Mouse (Mus musculus) G1E (cell line): ENCODE measurements around the gene Gfod1. TPM values are rescaled to one million over a fixed set of nuclear protein-coding genes. Genes with fewer than 3 reads are reported as not detected.

Experiments
- ATAC-seq: 2 replicates; pipeline ENCODE4 v1.8.0; 2016; ENCODE audit warnings: mild to moderate bottlenecking; ENCODE audit not compliant: insufficient number of reproducible peaks, poor library complexity, low FRiP score, severe bottlenecking; ENCODE audit errors: extremely low read depth
- DNase-seq: peaks from one replicate; pipeline ENCODE4 v3.0.0; 2012; ENCODE audit warnings: low spot score
- H3K27me3 ChIP-seq: 2 replicates; pipeline ENCODE4 v1.6.1; 2012; ENCODE audit warnings: mild to moderate bottlenecking, low read length, inconsistent platforms; ENCODE audit not compliant: insufficient read depth
- H3K36me3 ChIP-seq: replicated peaks from 2 replicates; pipeline ENCODE3; 2012; ENCODE audit warnings: mild to moderate bottlenecking, inconsistent platforms
- H3K4me1 ChIP-seq: 2 replicates; pipeline ENCODE4 v1.6.1; 2012; ENCODE audit warnings: low read depth, low read length, inconsistent platforms, mixed read lengths; ENCODE audit not compliant: insufficient read depth
- H3K4me3 ChIP-seq: 2 replicates; pipeline ENCODE4 v1.5.1; 2012; ENCODE audit warnings: low read depth, mild to moderate bottlenecking, inconsistent platforms, low read length, moderate library complexity, mixed read lengths
- H3K9me3 ChIP-seq: replicated peaks from 2 replicates; pipeline ENCODE4 v1.6.1; 2012; ENCODE audit warnings: inconsistent platforms
- CTCF ChIP-seq: IDR thresholded peaks from 2 replicates; pipeline ENCODE4 v1.5.1; 2012; ENCODE audit warnings: low read depth, low read length, inconsistent platforms, mixed read lengths
- GATA1 ChIP-seq: IDR thresholded peaks from 2 replicates; pipeline ENCODE4 v1.6.1; 2012; ENCODE audit warnings: borderline replicate concordance, low read length, inconsistent platforms, mixed read lengths
- GATA2 ChIP-seq: IDR thresholded peaks from 2 replicates; pipeline ENCODE4 v1.6.1; 2012; ENCODE audit warnings: low read depth, low read length, inconsistent platforms, borderline replicate concordance
- POLR2AphosphoS5 ChIP-seq: IDR thresholded peaks from 2 replicates; pipeline ENCODE4 v1.6.1; 2012; ENCODE audit warnings: low read depth, low read length, inconsistent platforms; ENCODE audit not compliant: insufficient replicate concordance
- TAL1 ChIP-seq: conservative IDR thresholded peaks from 2 replicates; pipeline ENCODE4 v1.6.1; 2012; ENCODE audit warnings: low read depth, low read length, inconsistent platforms, mixed read lengths
- polyA plus RNA-seq: library from polyadenylated mRNA; stranded (reverse); fragments of >175 nt; gene quantifications from 2 replicates; pipeline ENCODE4 v1.2.3, GENCODE M21; 2012
- total RNA-seq, 2 experiments: library from RNA; stranded (forward) in 1 of 2; stranded (reverse) in 1 of 2; fragments of 200-1000 nt in 1 of 2; fragments of >200 nt in 1 of 2; fragmentation: Nextera tagmentation in 1 of 2; gene quantifications; 2 replicates each; pipeline ENCODE4 v1.2.3; 2014 to 2017

Gene Gfod1
- total and polyA plus RNA-seq, 3 experiments: 0.22 to 1.1 (median 0.49) TPM

- Histone ChIP-seq H3K4me1 (peaks cover 91% of the 10 kb centered on the region), H3K27me3 (peaks cover 59% of the 10 kb centered on the region)
- ATAC-seq: no peak
Measured at GRCm38 (mm10) chr13:43199749-43200148, 104.2 kb downstream of the Gfod1 start.

GRCm38 (mm10) chr13:43199282-43199681 lies 104.7 kb downstream of the Gfod1 start:
- peaks cover 7% of the 10 kb centered on the region for H3K9me3 ChIP-seq
- no peak for TF ChIP-seq TAL1
- TF ChIP-seq POLR2AphosphoS5: no peak
- no peak for TF ChIP-seq GATA1
- TF ChIP-seq GATA2: no peak
- no peak for TF ChIP-seq CTCF
- DNase-seq (no peak), ATAC-seq (no peak)
- peaks cover 92% of the 10 kb centered on the region for H3K4me1 ChIP-seq
- H3K36me3 ChIP-seq: peaks cover 9% of the 10 kb centered on the region
- H3K27me3 ChIP-seq: peaks cover 58% of the 10 kb centered on the region
- H3K4me3 ChIP-seq: peak overlapping the region; percentile 31; the same call in 1 of the 2 replicates

More at GRCm38 (mm10) chr13:43199749-43200148, 104.2 kb downstream of the Gfod1 start:
- TF ChIP-seq GATA1 (no peak), CTCF (0 out of 2 replicates have a peak, but pooled peaks have one; percentile 22), TAL1 (no peak), GATA2 (no peak), POLR2AphosphoS5 (no peak)
- DNase-seq: no peak
- Histone ChIP-seq H3K4me3 (peak overlapping the region; percentile 31; the same call in 1 of the 2 replicates), H3K9me3 (peaks cover 7% of the 10 kb centered on the region), H3K36me3 (peaks cover 9% of the 10 kb centered on the region)

- H3K36me3 ChIP-seq: peaks cover 9% of the 10 kb centered on the region
- peaks cover 92% of the 10 kb centered on the region for H3K4me1 ChIP-seq
- H3K4me3 ChIP-seq: no peak overlapping the region
- peaks cover 40% of the 10 kb centered on the region; the same call in 1 of the 2 replicates for H3K27me3 ChIP-seq
- peaks cover 7% of the 10 kb centered on the region for H3K9me3 ChIP-seq
- TF ChIP-seq GATA1 (no peak), CTCF (0 out of 2 replicates have a peak, but pooled peaks have one; percentile 23), TAL1 (no peak)
- ATAC-seq (no peak), DNase-seq (no peak)
Measured at GRCm38 (mm10) chr13:43197187-43197586, 106.8 kb downstream of the Gfod1 start.

GRCm38 (mm10) chr13:43196000-43196399 lies 108.0 kb downstream of the Gfod1 start:
- peaks cover 91% of the 10 kb centered on the region for H3K4me1 ChIP-seq
- DNase-seq (no peak), ATAC-seq (no peak)
- peaks cover 9% of the 10 kb centered on the region for H3K36me3 ChIP-seq
- H3K27me3 ChIP-seq: peaks cover 33% of the 10 kb centered on the region; the same call in 1 of the 2 replicates
- H3K9me3 ChIP-seq: peaks cover 7% of the 10 kb centered on the region
- H3K4me3 ChIP-seq: peak overlapping the region; percentile 16; the same call in 1 of the 2 replicates
- no peak for TF ChIP-seq GATA1
- no peak for TF ChIP-seq GATA2
- peak; percentile 39; the same call in 1 of the 2 replicates for TF ChIP-seq CTCF

GRCm38 (mm10) chr13:43193932-43194331 lies 110.0 kb downstream of the Gfod1 start:
- DNase-seq: no peak
- peaks cover 19% of the 10 kb centered on the region; the same call in 1 of the 2 replicates for H3K27me3 ChIP-seq

GRCm38 (mm10) chr13:43193266-43193665 lies 110.7 kb downstream of the Gfod1 start:
- H3K36me3 ChIP-seq: no peaks in the 10 kb centered on the region
- peak overlapping the region; percentile 30; the same call in 1 of the 2 replicates for H3K4me3 ChIP-seq
- peaks cover 19% of the 10 kb centered on the region; the same call in 1 of the 2 replicates for H3K27me3 ChIP-seq
- peak; percentile 62 for DNase-seq
- peak; percentile 73; the same call in 1 of the 2 replicates for TF ChIP-seq GATA2
- no peak for TF ChIP-seq CTCF
- peak; percentile 97 for TF ChIP-seq TAL1
- TF ChIP-seq POLR2AphosphoS5: no peak
- TF ChIP-seq GATA1: no peak
- peaks cover 73% of the 10 kb centered on the region for H3K4me1 ChIP-seq
- peak; percentile 74 for ATAC-seq
- H3K9me3 ChIP-seq: no peaks in the 10 kb centered on the region

More at GRCm38 (mm10) chr13:43193932-43194331, 110.0 kb downstream of the Gfod1 start:
- Histone ChIP-seq H3K9me3 (no peaks in the 10 kb centered on the region), H3K4me3 (peak overlapping the region; percentile 24; the same call in 1 of the 2 replicates), H3K4me1 (peaks cover 80% of the 10 kb centered on the region), H3K36me3 (no peaks in the 10 kb centered on the region)
- TF ChIP-seq GATA2: no peak
- TF ChIP-seq POLR2AphosphoS5: no peak
- no peak for TF ChIP-seq GATA1
- no peak for TF ChIP-seq TAL1
- no peak for TF ChIP-seq CTCF
- no peak for ATAC-seq
